Mouse (Mus musculus) urinary bladder, postnatal 14 days (tissue): ENCODE measurements around the gene B3galt4.
"Not testable (repeated sequence)": the region's sequence is repeated elsewhere in the genome, so short reads cannot be mapped to it uniquely, and the experiment has no call there.

Experiments
- DNase-seq: peaks from one replicate; pipeline ENCODE4 v3.0.0; 2021; ENCODE audit warnings: low spot score

Gene B3galt4

GRCm38 (mm10) chr17:33919351-33920281, 31.7 kb downstream of the B3galt4 start:
- DNase-seq = peak; percentile 90

GRCm38 (mm10) chr17:33918293-33919203, 32.7 kb downstream of the B3galt4 start:
- DNase-seq = peak; percentile 53

GRCm38 (mm10) chr17:33917656-33918292, 33.5 kb downstream of the B3galt4 start:
- no peak for DNase-seq

- no peak for DNase-seq
Observed at GRCm38 (mm10) chr17:33916847-33917655, 34.2 kb downstream of the B3galt4 start.

- no peak for DNase-seq
Observed at GRCm38 (mm10) chr17:33916294-33916693, 35.0 kb downstream of the B3galt4 start.

GRCm38 (mm10) chr17:33915671-33916250, 35.5 kb downstream of the B3galt4 start, which contains the start of the genes Tapbp and Zbtb22:
Tapbp (plus strand) TSS chr17:33915899.
Zbtb22 (plus strand) TSS chr17:33915904.
- DNase-seq = peak; percentile 95

GRCm38 (mm10) chr17:33914969-33915391, 36.3 kb downstream of the B3galt4 start:
- no peak for DNase-seq

- no peak for DNase-seq
Observed at GRCm38 (mm10) chr17:33913905-33914304, 37.4 kb downstream of the B3galt4 start.

GRCm38 (mm10) chr17:33913264-33913663, 38.0 kb downstream of the B3galt4 start:
- no peak for DNase-seq

GRCm38 (mm10) chr17:33911813-33912414, 39.4 kb downstream of the B3galt4 start:
- no peak for DNase-seq

GRCm38 (mm10) chr17:33911052-33911812, 40.1 kb downstream of the B3galt4 start:
- no peak for DNase-seq

GRCm38 (mm10) chr17:33910346-33911051, 40.8 kb downstream of the B3galt4 start:
- DNase-seq = no peak

GRCm38 (mm10) chr17:33909869-33910250, 41.4 kb downstream of the B3galt4 start:
- DNase-seq = peak; percentile 59

GRCm38 (mm10) chr17:33909077-33909868, 42.0 kb downstream of the B3galt4 start, which contains the start of gene Daxx:
Daxx (plus strand) TSS chr17:33909414.
- DNase-seq = peak; percentile 99

- peak; percentile 47 for DNase-seq
Observed at GRCm38 (mm10) chr17:33908331-33909076, 42.8 kb downstream of the B3galt4 start.

GRCm38 (mm10) chr17:33904835-33905234, 46.5 kb downstream of the B3galt4 start, which contains the start of gene Platr17:
Platr17 (plus strand) TSS chr17:33905135.
- DNase-seq = not testable (repeated sequence)
